Mouse (Mus musculus) activated CD4-positive, CD25-positive, alpha-beta regulatory T cell, adult 4 months (primary cell): ENCODE measurements at regions not wholly inside any gene's neighbourhood (a gene's known extent, or its start where the extent isn't known, plus 50 kb on each side); places are given as distances from the start of the nearest gene placed in this dataset.

ENCODE experiments used
- ATAC-seq: one replicate; pipeline ENCODE4 v1.8.0; 2017

GRCm38 (mm10) chr16:97304156-97304735 is 52.3 kb upstream of the Bace2 start:
- ATAC-seq: no peak
